Mouse (Mus musculus): Measurements from ENCODE around the gene Ttc17. TPM values are rescaled to one million over a fixed set of nuclear protein-coding genes. Genes with fewer than 3 reads are reported as not detected.

Gene Ttc17
- polyA plus RNA-seq, 1 experiment, result 18.6 TPM

- DNase-seq, result no peak
- no peak overlapping the region for H3K4me3 ChIP-seq (replicated peaks; ENCODE audit: extremely low read depth, low read depth, low read length)
- TF ChIP-seq CTCF (IDR thresholded peaks at IDR 0.05; ENCODE audit: insufficient read depth, low read length), result no peak
- no peak for TF ChIP-seq POLR2A (IDR thresholded peaks at IDR 0.05; ENCODE audit: borderline replicate concordance, extremely low read depth, low read depth, low read length)
- 92% methylated on average over 4 of the region's 4 CpGs for WGBS
- H3K4me1 ChIP-seq (ENCODE audit: control insufficient read depth, insufficient read depth, low read length), result peaks cover 4% of the 10 kb centered on the region; the same call in 1 of the 2 replicates
Observed at GRCm38 (mm10) chr2:94344624-94345023, 61.9 kb downstream of the Ttc17 start.

- DNase-seq, result no peak
- Histone ChIP-seq H3K4me1 (ENCODE audit: control insufficient read depth, insufficient read depth, low read length) (peaks cover 4% of the 10 kb centered on the region; the same call in 1 of the 2 replicates), H3K4me3 (replicated peaks; ENCODE audit: extremely low read depth, low read depth, low read length) (no peak overlapping the region)
- TF ChIP-seq POLR2A (IDR thresholded peaks at IDR 0.05; ENCODE audit: borderline replicate concordance, extremely low read depth, low read depth, low read length) (no peak), CTCF (IDR thresholded peaks at IDR 0.05; ENCODE audit: insufficient read depth, low read length) (no peak)
- WGBS, result 89% methylated on average over 12 of the region's 12 CpGs
Observed at GRCm38 (mm10) chr2:94343290-94344285, 62.9 kb downstream of the Ttc17 start.

DNA sequence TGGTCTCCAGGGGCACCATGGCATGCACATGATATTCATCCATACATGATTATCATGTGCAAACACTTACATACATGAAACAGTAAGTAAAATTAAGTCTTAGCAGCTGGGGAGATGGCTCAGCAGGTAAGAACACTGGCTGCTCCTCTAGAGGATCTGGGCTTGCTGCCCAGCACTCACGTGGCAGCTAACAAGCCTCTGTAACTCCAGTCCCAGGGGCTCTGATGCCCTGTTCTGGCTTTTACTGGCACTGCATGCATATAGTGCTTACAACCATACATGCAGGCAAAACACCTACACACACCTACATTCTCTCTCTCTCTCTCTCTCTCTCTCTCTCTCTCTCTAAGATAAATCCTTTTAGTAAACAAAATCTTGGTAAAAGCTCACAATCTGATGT, 65.7 kb downstream of the Ttc17 start:
- no peak overlapping the region for H3K4me3 ChIP-seq (replicated peaks; ENCODE audit: extremely low read depth, low read depth, low read length)
- no peaks in the 10 kb centered on the region for H3K4me1 ChIP-seq (ENCODE audit: control insufficient read depth, insufficient read depth, low read length)
- 71% methylated on average over 1 of the region's 1 CpGs for WGBS
- TF ChIP-seq CTCF (IDR thresholded peaks at IDR 0.05; ENCODE audit: insufficient read depth, low read length) (no peak), POLR2A (IDR thresholded peaks at IDR 0.05; ENCODE audit: borderline replicate concordance, extremely low read depth, low read depth, low read length) (no peak)
- DNase-seq, result no peak

GRCm38 (mm10) chr2:94339495-94339894, 67.0 kb downstream of the Ttc17 start:
- DNase-seq, result no peak
- no peaks in the 10 kb centered on the region for H3K4me1 ChIP-seq (ENCODE audit: control insufficient read depth, insufficient read depth, low read length)
- 92% methylated on average over 5 of the region's 5 CpGs for WGBS
- TF ChIP-seq CTCF (IDR thresholded peaks at IDR 0.05; ENCODE audit: insufficient read depth, low read length), result no peak
- no peak for TF ChIP-seq POLR2A (IDR thresholded peaks at IDR 0.05; ENCODE audit: borderline replicate concordance, extremely low read depth, low read depth, low read length)
- no peak overlapping the region for H3K4me3 ChIP-seq (replicated peaks; ENCODE audit: extremely low read depth, low read depth, low read length)

DNA sequence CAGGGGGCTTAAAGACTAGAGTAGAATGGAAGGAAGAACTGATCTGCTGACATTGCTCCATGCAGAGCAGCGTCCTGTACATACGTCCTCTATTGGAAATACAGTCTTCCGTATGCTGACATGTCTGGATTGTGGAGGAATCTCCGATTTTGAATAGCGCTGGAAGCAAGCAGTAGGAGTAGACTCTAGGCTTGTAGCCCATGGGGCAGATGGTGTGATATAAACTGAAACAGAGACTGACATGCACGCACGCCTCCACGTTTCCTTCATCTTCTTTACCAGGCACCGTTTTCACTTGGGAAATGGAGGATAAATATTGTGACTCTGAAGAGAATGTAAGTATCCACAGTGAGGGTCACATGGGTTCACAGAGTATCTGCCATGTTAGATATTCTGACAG, 70.2 kb downstream of the Ttc17 start:
- TF ChIP-seq POLR2A (IDR thresholded peaks at IDR 0.05; ENCODE audit: borderline replicate concordance, extremely low read depth, low read depth, low read length), result no peak
- TF ChIP-seq CTCF (IDR thresholded peaks at IDR 0.05; ENCODE audit: insufficient read depth, low read length), result no peak
- no peak for DNase-seq
- Histone ChIP-seq H3K4me3 (replicated peaks; ENCODE audit: extremely low read depth, low read depth, low read length) (no peak overlapping the region), H3K4me1 (ENCODE audit: control insufficient read depth, insufficient read depth, low read length) (peaks cover 2% of the 10 kb centered on the region; the same call in 1 of the 2 replicates)
- 96% methylated on average over 9 of the region's 9 CpGs for WGBS

DNA sequence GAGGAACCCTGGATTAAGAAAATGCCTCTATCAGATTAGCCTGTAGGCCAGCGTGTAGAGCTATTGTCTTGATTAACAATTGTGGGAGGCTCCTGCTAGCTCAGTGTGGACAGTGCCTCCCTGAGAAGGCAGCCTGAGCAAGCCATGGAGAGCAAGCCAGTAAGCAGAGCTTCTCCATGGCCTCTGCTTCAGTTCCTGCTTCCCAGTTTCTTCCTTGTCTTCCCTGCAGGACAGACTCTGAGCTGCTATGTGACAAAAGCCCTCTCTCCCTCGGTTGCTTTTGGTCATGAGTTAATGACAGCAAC, 71.8 kb downstream of the Ttc17 start:
- TF ChIP-seq CTCF (IDR thresholded peaks at IDR 0.05; ENCODE audit: insufficient read depth, low read length) (no peak), POLR2A (IDR thresholded peaks at IDR 0.05; ENCODE audit: borderline replicate concordance, extremely low read depth, low read depth, low read length) (no peak)
- no peak for DNase-seq
- WGBS, result 37% methylated on average over 2 of the region's 2 CpGs
- Histone ChIP-seq H3K4me3 (replicated peaks; ENCODE audit: extremely low read depth, low read depth, low read length) (no peak overlapping the region), H3K4me1 (ENCODE audit: control insufficient read depth, insufficient read depth, low read length) (peaks cover 2% of the 10 kb centered on the region; the same call in 1 of the 2 replicates)

DNA sequence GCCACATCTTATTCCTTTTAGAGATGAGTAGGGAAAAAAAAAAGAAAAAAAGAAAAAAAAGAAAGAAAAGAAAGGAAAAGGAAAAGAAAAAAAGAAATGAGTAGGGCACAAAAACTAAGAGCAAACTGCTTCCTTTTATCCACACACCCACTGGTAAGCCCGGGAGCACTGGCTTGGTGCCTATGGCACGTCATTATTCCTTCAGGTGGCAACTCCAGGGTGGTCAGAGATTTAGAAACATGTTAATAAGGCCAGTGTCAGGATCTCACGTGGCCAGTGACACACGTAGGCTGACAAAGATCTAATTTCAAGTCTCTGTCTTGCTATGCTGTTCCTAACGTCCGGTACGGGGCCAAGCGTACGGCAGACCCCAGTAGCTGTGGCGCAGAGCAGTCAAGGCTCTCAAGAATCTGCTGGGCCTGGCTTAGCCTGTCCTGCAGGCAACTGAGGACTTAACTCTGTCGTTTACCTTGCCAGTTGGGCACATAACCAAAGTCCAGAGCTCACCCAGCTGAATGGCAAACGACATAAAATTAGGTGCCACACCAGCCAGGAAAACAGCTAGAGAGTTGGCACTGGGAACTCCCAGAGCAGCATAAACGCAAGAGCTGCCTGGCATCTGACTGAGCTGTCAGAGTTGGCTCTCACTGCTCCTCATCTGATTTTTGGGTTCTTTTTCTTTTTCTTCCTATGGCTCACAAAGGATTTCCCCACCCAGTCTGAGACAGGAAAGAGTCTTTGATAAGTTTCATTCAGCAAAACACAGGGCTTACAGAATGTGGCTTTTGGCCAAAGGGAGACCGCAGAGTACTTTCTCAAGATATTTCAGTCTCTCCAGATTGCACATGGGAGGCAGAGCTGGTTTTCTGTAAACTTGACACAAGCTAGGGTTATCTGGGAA, 72.4 kb downstream of the Ttc17 start:
- WGBS, result 58% methylated on average over 14 of the region's 14 CpGs
- TF ChIP-seq CTCF (IDR thresholded peaks at IDR 0.05; ENCODE audit: insufficient read depth, low read length), result no peak
- no peak for TF ChIP-seq POLR2A (IDR thresholded peaks at IDR 0.05; ENCODE audit: borderline replicate concordance, extremely low read depth, low read depth, low read length)
- peaks cover 2% of the 10 kb centered on the region; the same call in 1 of the 2 replicates for H3K4me1 ChIP-seq (ENCODE audit: control insufficient read depth, insufficient read depth, low read length)
- no peak overlapping the region for H3K4me3 ChIP-seq (replicated peaks; ENCODE audit: extremely low read depth, low read depth, low read length)
- peak; percentile 9 for DNase-seq

DNA sequence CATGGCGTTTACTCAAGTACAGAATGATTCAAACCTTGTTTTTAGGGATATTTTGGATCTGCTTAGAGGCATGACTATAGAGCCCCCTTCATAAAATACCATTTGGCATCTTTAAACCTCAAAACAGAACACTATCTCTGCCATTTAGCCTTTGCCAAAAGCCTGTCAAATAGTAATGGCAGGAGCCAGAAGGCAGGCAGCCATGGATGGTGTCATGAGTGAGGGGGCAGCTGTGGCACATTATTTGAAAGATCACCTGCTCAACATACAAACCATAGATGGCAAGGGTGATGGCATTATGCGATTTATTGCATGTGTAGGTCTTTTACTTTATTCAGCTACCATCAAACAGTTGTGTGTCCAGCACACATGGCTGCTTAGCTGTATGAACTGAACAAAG, 73.4 kb downstream of the Ttc17 start:
- TF ChIP-seq POLR2A (IDR thresholded peaks at IDR 0.05; ENCODE audit: borderline replicate concordance, extremely low read depth, low read depth, low read length), result no peak
- no peak for TF ChIP-seq CTCF (IDR thresholded peaks at IDR 0.05; ENCODE audit: insufficient read depth, low read length)
- WGBS, result 96% methylated on average over 2 of the region's 2 CpGs
- Histone ChIP-seq H3K4me3 (replicated peaks; ENCODE audit: extremely low read depth, low read depth, low read length) (no peak overlapping the region), H3K4me1 (ENCODE audit: control insufficient read depth, insufficient read depth, low read length) (peaks cover 2% of the 10 kb centered on the region; the same call in 1 of the 2 replicates)
- DNase-seq, result no peak

GRCm38 (mm10) chr2:94329336-94329735, 77.2 kb downstream of the Ttc17 start:
- 93% methylated on average over 13 of the region's 13 CpGs for WGBS
- TF ChIP-seq POLR2A (IDR thresholded peaks at IDR 0.05; ENCODE audit: borderline replicate concordance, extremely low read depth, low read depth, low read length) (no peak), CTCF (IDR thresholded peaks at IDR 0.05; ENCODE audit: insufficient read depth, low read length) (no peak)
- H3K4me3 ChIP-seq (replicated peaks; ENCODE audit: extremely low read depth, low read depth, low read length), result no peak overlapping the region
- H3K4me1 ChIP-seq (ENCODE audit: control insufficient read depth, insufficient read depth, low read length), result peaks cover 2% of the 10 kb centered on the region; the same call in 1 of the 2 replicates
- DNase-seq, result no peak

Measured in lung, adult 2 months (tissue).